Mouse (Mus musculus): ENCODE measurements at regions not wholly inside any gene's neighbourhood (a gene's known extent, or its start where the extent isn't known, plus 50 kb on each side); places are given as distances from the start of the nearest gene placed in this dataset.

DNA sequence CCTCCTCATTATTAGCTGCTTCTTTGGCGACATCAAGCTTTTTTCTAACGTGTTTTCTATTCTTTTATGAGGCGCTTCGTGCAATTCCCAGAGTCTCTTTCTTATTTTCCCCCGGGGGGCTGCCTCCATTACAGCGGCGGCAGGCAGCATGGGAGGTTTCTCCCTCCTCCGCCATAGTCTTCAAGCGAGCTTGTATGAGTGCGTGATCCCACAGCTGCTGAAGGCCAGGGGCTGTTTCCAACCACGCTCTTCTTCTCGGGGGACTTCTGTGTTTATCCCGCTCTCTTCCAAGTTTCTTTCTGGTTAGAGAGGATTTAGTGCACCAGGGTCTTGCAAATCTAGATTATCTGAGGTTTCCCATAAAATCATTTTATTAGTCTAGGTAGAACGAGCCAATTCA lies 77.9 kb upstream of the Lsm14a start:
- Histone ChIP-seq H3K4me2 (replicated peaks; ENCODE audit: low read depth, low read length) (no peak overlapping the region), H3K27me3 (ENCODE audit: control insufficient read depth, insufficient read depth, low read length) (no peaks in the 10 kb centered on the region), H3K9me3 (ENCODE audit: control insufficient read depth, low read length) (no peaks in the 10 kb centered on the region), H3K9ac (ENCODE audit: low read depth, low read length) (no peak overlapping the region), H3K4me3 (ENCODE audit: low read length) (no peak overlapping the region), H3K36me3 (ENCODE audit: control insufficient read depth, insufficient read depth, low read length) (no peaks in the 10 kb centered on the region), H3K27ac (ENCODE audit: low read depth, low read length) (no peak overlapping the region), H3K4me1 (ENCODE audit: control insufficient read depth, insufficient read depth, low read length) (no peaks in the 10 kb centered on the region)
- 65% methylated on average over 14 of the region's 14 CpGs for WGBS
- ATAC-seq (ENCODE audit: low FRiP score, low TSS enrichment), result 0 out of 2 replicates have a peak, but pooled peaks have one; percentile 57

DNA sequence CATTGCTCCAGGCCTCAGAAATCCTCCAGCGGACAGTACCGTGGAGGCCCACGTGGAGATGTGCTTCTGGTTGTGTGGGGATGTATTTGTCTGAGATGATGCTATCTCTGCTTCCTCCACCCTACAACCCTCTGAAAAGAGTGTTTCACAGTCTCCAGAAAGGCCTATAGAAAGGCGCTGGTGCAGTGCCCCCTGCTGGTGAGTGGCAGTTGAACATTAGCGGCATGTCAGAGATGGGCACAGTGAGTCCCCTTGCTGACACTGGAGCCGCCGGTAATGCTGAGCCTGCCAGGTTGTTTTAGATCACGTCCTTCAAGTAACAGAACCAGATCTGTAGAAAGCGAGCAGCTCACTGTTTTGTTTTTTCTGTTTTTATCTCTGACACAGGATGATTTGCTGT lies 69.0 kb upstream of the Lsm14a start:
- Histone ChIP-seq H3K9ac (ENCODE audit: low read depth, low read length) (no peak overlapping the region), H3K36me3 (ENCODE audit: control insufficient read depth, insufficient read depth, low read length) (no peaks in the 10 kb centered on the region), H3K9me3 (ENCODE audit: control insufficient read depth, low read length) (no peaks in the 10 kb centered on the region), H3K27ac (ENCODE audit: low read depth, low read length) (no peak overlapping the region), H3K4me1 (ENCODE audit: control insufficient read depth, insufficient read depth, low read length) (no peaks in the 10 kb centered on the region), H3K4me3 (ENCODE audit: low read length) (no peak overlapping the region), H3K4me2 (replicated peaks; ENCODE audit: low read depth, low read length) (no peak overlapping the region), H3K27me3 (ENCODE audit: control insufficient read depth, insufficient read depth, low read length) (no peaks in the 10 kb centered on the region)
- ATAC-seq (ENCODE audit: low FRiP score, low TSS enrichment), result no peak
- WGBS, result 64% methylated on average over 9 of the region's 9 CpGs

DNA sequence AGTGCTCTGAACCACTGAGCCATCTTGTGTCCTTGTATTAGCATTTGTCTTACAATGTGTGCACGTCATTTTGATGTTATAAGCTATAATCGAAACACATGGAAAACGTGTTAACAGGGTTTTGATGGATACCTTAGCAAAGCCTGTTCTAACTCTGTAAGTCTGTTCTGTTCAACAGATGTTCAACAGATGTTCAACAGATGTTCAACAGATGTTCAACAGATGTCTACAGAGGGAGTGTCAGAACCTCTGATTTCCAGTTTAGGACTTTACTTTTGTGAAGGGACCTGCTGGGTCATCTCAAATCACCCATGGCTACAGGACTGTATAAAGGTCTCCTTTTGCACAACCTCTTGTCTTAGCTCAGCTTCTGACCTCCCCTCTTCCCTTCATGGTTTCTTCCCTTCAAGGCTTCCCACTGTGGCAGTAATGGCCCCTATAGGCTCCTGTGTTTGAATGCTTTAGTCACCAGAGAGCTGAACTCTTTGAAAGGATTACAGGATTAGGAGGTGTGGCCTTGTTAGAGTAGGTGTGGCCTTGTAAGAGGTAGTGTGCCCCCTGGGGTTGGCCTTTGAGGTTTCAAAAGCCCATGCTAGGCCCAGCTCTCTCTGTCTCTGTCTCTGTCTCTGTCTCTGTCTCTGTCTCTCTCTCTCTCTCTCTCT lies 66.8 kb upstream of the Lsm14a start:
- no peak overlapping the region for H3K4me2 ChIP-seq (replicated peaks; ENCODE audit: low read depth, low read length)
- no peaks in the 10 kb centered on the region for H3K4me1 ChIP-seq (ENCODE audit: control insufficient read depth, insufficient read depth, low read length)
- H3K36me3 ChIP-seq (ENCODE audit: control insufficient read depth, insufficient read depth, low read length), result no peaks in the 10 kb centered on the region
- H3K27ac ChIP-seq (ENCODE audit: low read depth, low read length), result no peak overlapping the region
- no peaks in the 10 kb centered on the region for H3K27me3 ChIP-seq (ENCODE audit: control insufficient read depth, insufficient read depth, low read length)
- no peak overlapping the region for H3K4me3 ChIP-seq (ENCODE audit: low read length)
- no peak for ATAC-seq (ENCODE audit: low FRiP score, low TSS enrichment)
- H3K9me3 ChIP-seq (ENCODE audit: control insufficient read depth, low read length), result no peaks in the 10 kb centered on the region
- 85% methylated on average over 3 of the region's 3 CpGs for WGBS
- H3K9ac ChIP-seq (ENCODE audit: low read depth, low read length), result no peak overlapping the region

DNA sequence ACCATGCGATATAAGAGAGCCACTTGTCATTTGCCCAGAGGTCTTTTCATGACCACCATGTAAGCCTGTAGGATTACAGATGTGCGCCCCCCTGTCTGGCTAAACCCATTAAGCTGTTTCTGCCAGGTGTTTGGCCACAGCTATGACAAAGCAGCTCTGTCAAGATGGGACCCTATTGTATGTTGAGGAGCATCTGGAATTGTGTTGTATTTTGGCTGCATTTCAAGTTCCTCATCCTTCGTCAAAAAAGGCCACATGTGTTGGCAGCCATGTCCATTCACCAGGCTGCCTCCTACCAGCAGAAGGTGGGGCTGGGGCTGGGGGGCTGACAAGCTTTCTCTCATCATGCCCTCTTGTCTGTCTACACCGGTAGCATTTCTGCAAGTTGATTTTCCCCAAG lies 65.7 kb upstream of the Lsm14a start:
- H3K4me3 ChIP-seq (ENCODE audit: low read length), result no peak overlapping the region
- no peak overlapping the region for H3K27ac ChIP-seq (ENCODE audit: low read depth, low read length)
- 87% methylated on average over 4 of the region's 4 CpGs for WGBS
- H3K27me3 ChIP-seq (ENCODE audit: control insufficient read depth, insufficient read depth, low read length), result no peaks in the 10 kb centered on the region
- no peak overlapping the region for H3K9ac ChIP-seq (ENCODE audit: low read depth, low read length)
- ATAC-seq (ENCODE audit: low FRiP score, low TSS enrichment), result no peak
- no peaks in the 10 kb centered on the region for H3K9me3 ChIP-seq (ENCODE audit: control insufficient read depth, low read length)
- H3K36me3 ChIP-seq (ENCODE audit: control insufficient read depth, insufficient read depth, low read length), result no peaks in the 10 kb centered on the region
- H3K4me1 ChIP-seq (ENCODE audit: control insufficient read depth, insufficient read depth, low read length), result no peaks in the 10 kb centered on the region
- H3K4me2 ChIP-seq (replicated peaks; ENCODE audit: low read depth, low read length), result no peak overlapping the region

DNA sequence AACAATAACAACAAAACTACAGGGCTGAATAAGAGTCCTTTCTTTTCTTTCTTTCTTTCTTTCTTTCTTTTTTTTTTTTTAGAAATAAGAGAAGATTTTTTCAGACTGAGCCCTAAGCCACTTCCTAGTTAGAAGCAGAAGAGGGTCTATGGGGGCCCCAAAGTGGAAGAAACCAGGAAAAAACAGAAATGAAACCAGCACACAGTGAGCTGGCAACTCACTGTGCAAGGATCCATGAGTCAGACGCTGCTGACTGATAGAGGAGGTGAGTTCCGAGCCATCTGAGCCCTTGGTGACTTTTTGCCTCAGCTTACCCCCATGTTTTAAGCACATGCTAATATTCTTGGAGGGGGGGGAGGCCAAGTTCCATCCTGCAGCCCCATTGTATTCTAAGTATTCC lies 55.2 kb upstream of the Lsm14a start:
- no peak for ATAC-seq (ENCODE audit: low FRiP score, low TSS enrichment)
- no peak overlapping the region for H3K27ac ChIP-seq (ENCODE audit: low read depth, low read length)
- H3K9me3 ChIP-seq (ENCODE audit: control insufficient read depth, low read length), result 0 out of 2 replicates have a peak, but pooled peaks cover 3% of the 10 kb centered on the region
- H3K4me1 ChIP-seq (ENCODE audit: control insufficient read depth, insufficient read depth, low read length), result no peaks in the 10 kb centered on the region
- H3K27me3 ChIP-seq (ENCODE audit: control insufficient read depth, insufficient read depth, low read length), result no peaks in the 10 kb centered on the region
- H3K9ac ChIP-seq (ENCODE audit: low read depth, low read length), result no peak overlapping the region
- WGBS, result 89% methylated on average over 2 of the region's 2 CpGs
- no peak overlapping the region for H3K4me3 ChIP-seq (ENCODE audit: low read length)
- H3K4me2 ChIP-seq (replicated peaks; ENCODE audit: low read depth, low read length), result no peak overlapping the region
- no peaks in the 10 kb centered on the region for H3K36me3 ChIP-seq (ENCODE audit: control insufficient read depth, insufficient read depth, low read length)

DNA sequence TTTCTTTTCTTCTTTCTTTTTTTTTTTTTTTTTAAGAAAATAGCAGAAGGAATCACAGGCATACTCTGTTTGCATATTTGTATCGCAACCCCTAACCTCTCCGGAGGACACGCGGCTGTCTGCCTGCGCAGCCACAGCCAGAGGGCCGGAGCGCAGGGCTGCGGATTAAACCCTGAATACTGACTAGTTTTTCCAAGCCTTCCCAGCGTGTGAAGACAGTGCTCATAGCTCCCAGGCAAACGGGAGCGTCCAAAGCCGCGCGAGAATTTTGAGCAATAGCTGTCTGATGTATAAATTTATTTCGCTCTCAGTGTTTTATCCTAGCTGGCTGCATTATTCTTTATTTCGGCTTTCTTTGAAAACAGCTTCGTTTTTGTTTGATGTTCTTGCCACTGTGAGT lies 51.1 kb upstream of the Lsm14a start:
- H3K27ac ChIP-seq (ENCODE audit: low read depth, low read length), result no peak overlapping the region
- H3K4me1 ChIP-seq (ENCODE audit: control insufficient read depth, insufficient read depth, low read length), result no peaks in the 10 kb centered on the region
- H3K4me3 ChIP-seq (ENCODE audit: low read length), result no peak overlapping the region
- H3K36me3 ChIP-seq (ENCODE audit: control insufficient read depth, insufficient read depth, low read length), result no peaks in the 10 kb centered on the region
- H3K4me2 ChIP-seq (replicated peaks; ENCODE audit: low read depth, low read length), result no peak overlapping the region
- no peaks in the 10 kb centered on the region for H3K9me3 ChIP-seq (ENCODE audit: control insufficient read depth, low read length)
- WGBS, result 58% methylated on average over 17 of the region's 17 CpGs
- no peak overlapping the region for H3K9ac ChIP-seq (ENCODE audit: low read depth, low read length)
- no peaks in the 10 kb centered on the region for H3K27me3 ChIP-seq (ENCODE audit: control insufficient read depth, insufficient read depth, low read length)
- ATAC-seq (ENCODE audit: low FRiP score, low TSS enrichment), result no peak

Measured in kidney, embryonic 14.5 days (tissue).